Mouse (Mus musculus) layer of hippocampus, adult 11-12 months (tissue): ENCODE measurements at regions not wholly inside any gene's neighbourhood (a gene's known extent, or its start where the extent isn't known, plus 50 kb on each side); places are given as distances from the start of the nearest gene placed in this dataset.

Experiments
- DNase-seq: peaks from one replicate; pipeline ENCODE4 v3.0.0; 2022; ENCODE audit warnings: low spot score

- peak; percentile 29 for DNase-seq
Observed at GRCm38 (mm10) chr2:138824873-138825272, 568.5 kb downstream of the Btbd3 start.

DNA sequence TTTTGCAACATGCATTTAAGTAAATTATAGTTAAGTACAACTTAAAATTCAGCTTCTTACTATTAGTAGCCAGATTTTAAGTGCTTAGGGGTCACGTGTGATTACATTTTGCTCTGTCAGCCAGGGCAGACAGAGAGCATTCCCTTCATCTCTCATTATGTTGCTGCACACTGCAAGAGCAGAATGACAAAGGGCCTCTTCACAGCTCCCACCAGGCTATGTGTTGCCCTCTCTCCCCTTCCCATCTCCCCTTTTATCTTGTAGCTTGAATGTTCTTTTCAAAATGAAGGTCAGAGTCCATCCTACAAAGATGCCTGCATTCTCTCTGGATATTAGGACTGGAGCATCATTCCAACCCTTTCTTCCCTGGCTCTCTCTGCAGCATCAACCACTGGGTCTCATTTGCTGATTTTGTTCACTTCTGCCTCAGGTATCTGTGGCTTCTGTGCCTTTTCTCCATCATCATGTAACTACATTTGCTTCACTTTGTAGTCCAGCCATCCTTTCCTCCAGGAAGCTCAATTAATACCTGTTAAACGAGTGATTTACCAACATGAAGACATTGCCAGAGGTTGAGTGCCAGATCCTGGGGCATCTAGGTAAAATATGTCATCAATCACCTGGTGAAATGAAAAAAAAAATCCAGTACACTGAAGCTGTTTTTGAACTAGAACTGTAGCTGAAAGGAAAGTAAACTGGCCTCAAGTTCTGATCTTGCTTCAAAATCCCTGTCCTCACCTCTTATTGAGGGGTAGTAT, 571.6 kb downstream of the Btbd3 start:
- no peak for DNase-seq

- no peak for DNase-seq
Observed at GRCm38 (mm10) chr2:138838846-138839245, 582.5 kb downstream of the Btbd3 start.

DNA sequence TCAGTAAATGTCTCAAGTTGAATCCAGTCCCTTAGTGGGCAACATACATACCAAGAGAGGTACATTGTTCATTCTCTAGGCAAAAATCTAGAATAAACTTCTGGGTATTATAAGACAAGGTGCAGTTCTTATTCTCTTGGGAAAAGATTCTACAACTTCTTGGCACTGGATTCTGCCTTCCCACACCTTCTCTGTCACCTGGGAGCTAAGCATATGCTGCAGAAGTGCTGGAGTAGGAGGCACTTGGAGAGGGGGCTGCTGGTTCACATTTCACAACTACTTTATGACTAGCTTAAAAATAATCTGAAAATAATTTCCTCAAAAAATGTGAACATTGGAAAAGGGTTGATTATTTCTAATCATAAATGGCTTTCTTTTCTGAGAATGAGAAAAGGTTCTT, 602.8 kb downstream of the Btbd3 start:
- peak; percentile 15 for DNase-seq

GRCm38 (mm10) chr2:138896563-138896962, 597.1 kb upstream of the Sptlc3 start:
- no peak for DNase-seq

DNA sequence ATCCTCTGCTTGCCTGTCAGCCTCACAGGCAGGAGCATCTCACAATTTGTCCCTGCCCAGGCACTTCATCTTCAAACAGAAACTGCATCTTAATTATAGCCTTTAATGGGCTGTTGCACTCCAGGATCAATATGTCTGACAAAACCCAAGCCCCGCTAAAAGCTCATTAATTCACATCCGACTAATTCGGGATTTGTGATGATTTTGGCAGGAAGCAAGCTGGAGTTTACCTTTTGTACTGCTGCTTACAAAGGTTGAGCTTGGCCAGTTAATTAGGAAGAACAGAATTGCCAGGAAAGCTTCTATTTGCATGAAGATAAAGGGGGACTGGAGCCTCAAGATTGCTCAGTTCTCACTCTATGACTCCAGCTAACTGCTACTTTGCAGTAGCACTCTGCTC, 596.6 kb upstream of the Sptlc3 start:
- peak; percentile 9 for DNase-seq

GRCm38 (mm10) chr2:138937165-138937564, 556.5 kb upstream of the Sptlc3 start:
- no peak for DNase-seq

- no peak for DNase-seq
Observed at GRCm38 (mm10) chr2:138939367-138939766, 554.3 kb upstream of the Sptlc3 start.

- no peak for DNase-seq
Observed at GRCm38 (mm10) chr2:138966110-138966790, 527.5 kb upstream of the Sptlc3 start.

DNA sequence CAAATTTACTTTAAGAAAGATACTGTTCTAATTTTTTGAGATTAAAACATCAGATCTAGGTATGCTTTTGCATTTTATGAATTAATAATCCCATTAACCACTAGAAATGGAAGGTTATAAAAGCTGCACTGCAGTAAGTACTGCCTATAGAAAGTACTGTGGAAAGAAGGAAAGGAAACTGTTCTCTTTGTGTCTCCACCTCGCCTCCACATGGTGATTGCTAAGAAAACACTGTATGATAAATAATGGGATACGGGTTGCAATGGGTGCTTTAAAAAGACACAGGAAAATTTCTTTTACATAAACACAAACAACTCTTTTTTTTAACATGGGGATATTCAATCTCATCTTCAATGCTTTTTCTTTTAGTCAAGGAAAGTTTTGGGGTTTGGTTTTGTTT, 519.2 kb upstream of the Sptlc3 start:
- no peak for DNase-seq

DNA sequence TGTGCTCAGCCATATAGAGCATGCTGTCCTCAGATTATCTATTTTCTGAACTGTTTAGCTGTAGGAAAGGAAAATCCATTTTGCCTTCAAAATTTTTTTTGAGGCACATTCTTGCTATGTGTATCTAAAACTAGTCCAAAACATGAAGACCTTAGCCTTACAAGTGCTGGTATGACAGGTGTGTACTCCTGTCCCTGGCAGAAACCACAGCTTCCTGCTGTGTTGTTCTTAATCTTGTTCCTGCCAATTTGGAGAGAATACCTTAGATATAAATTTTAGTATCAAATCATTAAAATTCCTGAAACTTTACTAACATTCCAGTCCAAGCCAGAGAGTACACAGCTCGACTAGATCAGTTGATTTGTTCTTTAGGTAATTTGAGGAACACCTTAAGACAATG, 503.7 kb upstream of the Sptlc3 start:
- no peak for DNase-seq

GRCm38 (mm10) chr2:139032105-139032812, 461.5 kb upstream of the Sptlc3 start:
- no peak for DNase-seq

DNA sequence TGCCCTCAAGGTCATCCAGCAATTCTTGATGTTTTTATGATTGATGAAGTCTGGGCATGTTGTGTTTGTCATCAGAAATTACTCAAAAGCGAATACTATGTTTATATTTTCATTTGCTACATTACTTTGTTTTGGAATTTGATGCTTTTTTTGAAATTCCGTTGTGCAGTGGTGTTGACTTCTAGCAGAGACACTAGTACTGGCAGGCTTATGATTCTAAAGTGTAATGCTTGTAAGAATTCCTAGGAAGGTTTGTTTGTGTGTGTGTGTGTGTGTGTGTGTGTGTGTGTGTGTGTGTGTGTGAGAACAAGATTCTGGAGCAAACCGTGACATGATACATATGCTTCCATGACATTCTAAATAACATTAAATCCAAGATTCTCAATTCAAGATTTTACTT, 458.9 kb upstream of the Sptlc3 start:
- DNase-seq = no peak

- no peak for DNase-seq
Observed at GRCm38 (mm10) chr2:139041671-139042273, 451.9 kb upstream of the Sptlc3 start.

DNA sequence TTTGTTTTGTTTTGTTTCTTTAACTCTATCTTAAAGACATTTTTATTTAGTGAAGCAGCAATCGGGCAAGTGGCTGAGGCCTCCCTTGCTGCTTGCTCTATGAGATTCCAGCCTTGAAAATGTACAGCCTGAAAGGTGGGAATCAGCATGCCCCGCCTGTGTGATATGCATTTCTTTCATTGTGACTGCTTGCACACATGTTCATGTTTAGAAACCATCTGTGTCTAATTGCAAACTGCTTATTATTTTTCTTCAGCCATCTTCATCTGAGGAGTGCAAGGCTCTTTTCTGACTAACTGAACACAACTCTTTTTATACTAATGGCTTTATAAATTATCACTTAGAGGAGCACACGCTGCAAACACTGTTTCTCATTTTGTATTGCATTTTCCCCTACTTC, 449.0 kb upstream of the Sptlc3 start:
- DNase-seq = no peak

DNA sequence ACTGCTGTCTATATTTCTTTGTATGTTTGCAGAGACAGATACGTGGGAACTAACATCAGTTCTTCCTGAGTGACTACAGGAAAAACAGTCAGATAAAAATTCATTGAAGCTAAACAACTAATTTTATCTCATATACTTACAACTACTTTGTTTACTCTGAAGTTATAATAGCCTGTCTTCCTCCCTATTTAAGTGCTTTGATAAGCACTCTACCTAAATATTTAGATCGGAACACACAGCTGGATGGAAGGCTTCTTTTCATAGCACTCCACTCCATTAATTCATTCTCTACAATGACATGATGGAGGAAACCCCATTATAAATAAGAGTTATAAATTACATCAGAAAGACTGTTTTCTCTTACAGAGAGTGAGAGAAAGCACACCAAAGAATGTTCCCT, 438.5 kb upstream of the Sptlc3 start:
- DNase-seq = no peak

- DNase-seq = no peak
Observed at GRCm38 (mm10) chr2:139069276-139069961, 424.3 kb upstream of the Sptlc3 start.

- no peak for DNase-seq
Observed at GRCm38 (mm10) chr2:139071690-139072089, 422.0 kb upstream of the Sptlc3 start.

DNA sequence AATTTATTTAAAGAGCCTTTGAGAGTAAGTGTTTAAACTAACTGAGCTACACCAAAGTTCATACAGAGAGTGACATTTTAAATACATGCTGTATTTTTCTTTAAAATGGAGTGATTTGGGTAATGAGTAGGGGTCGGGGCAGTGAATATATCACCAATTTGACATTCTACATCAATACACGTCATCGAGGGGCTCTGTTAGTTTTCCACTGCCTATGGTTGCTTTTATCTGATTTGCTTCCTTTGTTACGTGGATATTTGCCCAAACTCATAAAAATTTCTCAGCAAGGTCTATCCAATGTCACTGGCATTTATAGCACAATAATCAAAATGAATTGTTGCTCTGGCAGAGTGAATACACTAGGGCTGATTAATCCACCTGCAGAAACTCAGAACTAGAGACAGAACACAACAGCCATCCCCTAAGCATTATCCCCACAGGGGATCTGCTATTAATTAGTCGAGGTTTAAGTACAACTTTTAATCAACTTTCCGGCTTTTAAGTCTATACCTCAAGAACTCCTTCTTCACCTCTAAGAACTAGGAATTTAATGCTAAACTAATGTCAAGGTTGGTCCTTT, 400.1 kb upstream of the Sptlc3 start:
- DNase-seq = no peak

DNA sequence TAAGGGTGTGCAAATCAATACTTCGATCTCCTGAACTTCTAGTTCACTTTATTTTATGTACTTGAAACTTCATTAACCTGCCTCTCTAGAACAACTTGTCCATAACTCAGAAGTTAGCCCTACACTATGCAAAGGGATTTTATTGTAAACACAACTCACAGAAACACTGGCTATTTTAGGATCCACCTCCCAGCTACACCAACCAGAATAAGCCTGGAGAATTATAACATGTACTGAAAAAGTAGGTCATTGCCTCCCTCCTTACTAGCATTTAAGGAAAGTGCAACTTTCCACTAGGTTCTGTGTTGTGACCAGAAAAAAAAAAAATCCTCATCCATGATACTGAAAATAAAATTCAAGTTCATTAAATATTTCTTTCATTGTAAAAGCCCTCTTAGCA, 382.0 kb upstream of the Sptlc3 start:
- no peak for DNase-seq

DNA sequence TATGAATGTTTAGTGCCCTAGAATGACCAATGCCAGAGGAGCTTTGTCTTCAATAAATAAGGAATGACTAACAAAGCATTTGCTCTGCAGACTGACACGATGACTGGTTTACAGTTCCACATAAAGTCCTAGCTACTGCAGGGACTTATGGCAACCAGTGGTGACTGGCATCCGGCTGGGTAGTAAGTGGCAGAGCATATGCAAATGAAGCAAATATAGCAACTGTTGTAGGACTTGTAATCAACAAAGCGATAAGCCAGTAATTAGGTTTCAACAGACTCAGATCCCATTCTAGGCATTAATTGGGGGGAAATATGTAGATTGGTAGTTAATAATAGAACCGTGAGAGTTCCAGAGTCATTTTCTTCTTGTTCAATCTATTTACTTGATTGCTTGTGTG, 379.2 kb upstream of the Sptlc3 start:
- DNase-seq = no peak

DNA sequence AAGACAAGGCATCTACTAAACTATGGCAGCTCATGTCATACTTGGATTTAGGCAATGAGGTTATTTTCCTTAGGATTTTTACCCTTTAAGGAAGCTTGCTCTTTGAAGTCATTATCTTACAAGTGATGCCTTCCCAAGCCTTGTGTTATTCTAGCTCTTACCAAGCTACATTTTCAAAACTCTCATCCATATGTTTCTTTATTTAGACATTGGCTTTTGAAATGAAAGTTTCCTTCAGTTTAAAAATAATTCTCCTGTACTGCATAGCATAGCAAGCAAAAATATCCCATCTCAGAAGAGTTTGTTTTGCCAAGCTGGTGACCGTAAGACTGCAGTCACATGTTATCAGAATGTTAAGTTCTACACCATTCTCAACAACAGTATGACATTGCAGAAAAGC, 372.8 kb upstream of the Sptlc3 start:
- no peak for DNase-seq
